Mouse (Mus musculus) liver, adult 2 months (tissue): ENCODE results near the gene C130026I21Rik.
"Not testable (repeated sequence)": the region's sequence is repeated elsewhere in the genome, so short reads cannot be mapped to it uniquely, and the experiment has no call there.

Experiments used
- CTCF ChIP-seq: fragments of 200-500 bp; IDR thresholded peaks from 2 replicates; pipeline ENCODE4 v1.5.1; 2011; ENCODE audit warnings: low read depth, low read length, control low read depth
- POLR2A ChIP-seq: fragments of 200-500 bp; IDR thresholded peaks from 2 replicates; pipeline ENCODE4 v1.6.1; 2011; ENCODE audit warnings: low read length, control low read depth; ENCODE audit not compliant: insufficient read depth; ENCODE audit errors: extremely low read depth

DNA sequence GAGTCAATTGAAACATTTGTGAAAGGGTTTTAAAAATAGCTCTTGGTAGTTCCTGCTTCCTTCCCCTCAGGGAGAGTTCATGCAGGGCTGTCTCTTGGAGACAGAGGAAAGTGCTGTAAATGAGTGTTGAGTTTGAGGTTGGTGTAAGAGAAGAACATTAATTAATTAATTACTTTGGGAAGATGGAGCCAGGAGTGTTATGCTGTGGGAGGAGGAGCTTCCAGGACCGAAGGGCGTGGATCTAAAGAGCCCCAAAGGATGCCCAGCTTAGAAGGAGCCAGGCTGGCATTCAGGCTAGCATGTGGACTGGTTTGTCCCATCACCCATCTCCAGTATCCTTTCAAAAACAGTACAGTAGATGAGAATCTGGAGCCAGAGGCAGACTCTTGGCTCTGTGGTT is 277.1 kb downstream of the C130026I21Rik start:
- TF ChIP-seq POLR2A, CTCF: not testable (repeated sequence)
